Mouse (Mus musculus) layer of hippocampus, postnatal 14 days (tissue): ENCODE data around the gene Rhcg. TPM values are rescaled to one million over a fixed set of nuclear protein-coding genes. Genes with fewer than 3 reads are reported as not detected.

Source experiments
- DNase-seq, 2 experiments: peaks; one replicate each; pipeline ENCODE4 v3.0.0; 2021 to 2022; ENCODE audit warnings: low spot score in 2 of 2, mixed read lengths in 1 of 2
- long read RNA-seq, 2 experiments: library from polyadenylated mRNA; stranded (forward); transcript quantifications; one replicate each; pipeline ENCODE4 v2.0.0; 2021
- total RNA-seq, 2 experiments: library from RNA; stranded (reverse); gene quantifications; 2 replicates each; pipeline ENCODE4 v1.2.3; 2021

Rhcg gene
- 1 to 10 TPM; 1.1 to 2.2 TPM for total RNA-seq
- long read RNA-seq, experiment 1, partial matches to known transcripts, result 0 of 2 reads
- long read RNA-seq, experiment 1, other reads (novel, unspliced or antisense), result 0 of 2 reads
- long read RNA-seq, experiment 2, partial matches to known transcripts, result 1 of 1 reads
- long read RNA-seq, experiment 2, other reads (novel, unspliced or antisense), result 0 of 1 reads

GRCm38 (mm10) chr7:79617418-79617817 is at the start of gene Rhcg:
Gene Rhcg (minus strand): TSS chr7:79617657.
- no peak for DNase-seq

- no peak for DNase-seq
These were observed 49.2 kb upstream of the Rhcg start for GRCm38 (mm10) chr7:79666690-79667089.

DNA sequence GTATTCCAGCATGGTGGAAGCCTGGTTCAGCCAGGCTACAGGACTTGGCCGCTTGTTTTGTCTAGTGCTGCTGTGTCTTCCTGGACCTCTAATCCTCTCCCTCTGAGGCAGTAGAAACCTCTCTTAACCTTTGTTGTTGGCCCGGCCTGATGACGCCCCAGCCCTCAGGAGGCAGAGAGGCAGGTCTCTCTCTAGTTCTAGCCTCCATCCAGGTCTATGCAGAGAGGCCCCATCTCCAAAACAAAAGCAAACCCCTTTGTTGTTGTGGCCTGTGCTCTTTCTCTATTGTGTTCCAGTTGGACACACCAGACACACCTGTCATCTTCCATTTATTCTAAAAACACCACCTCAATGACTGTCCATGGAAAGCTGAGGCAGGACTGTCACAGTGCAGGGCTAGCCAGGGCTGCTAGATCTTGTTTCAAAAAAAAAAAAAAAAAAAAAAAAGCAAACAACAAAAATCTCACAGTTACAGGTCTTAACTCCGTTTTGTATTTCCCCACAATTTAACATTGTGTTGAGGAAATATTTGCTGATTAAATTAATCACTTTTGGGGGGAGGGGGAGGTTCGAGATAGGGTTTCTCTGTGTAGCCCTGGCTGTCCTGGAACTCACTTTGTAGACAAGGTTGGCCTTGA is 43.9 kb upstream of the Rhcg start:
- DNase-seq, result no peak

DNA sequence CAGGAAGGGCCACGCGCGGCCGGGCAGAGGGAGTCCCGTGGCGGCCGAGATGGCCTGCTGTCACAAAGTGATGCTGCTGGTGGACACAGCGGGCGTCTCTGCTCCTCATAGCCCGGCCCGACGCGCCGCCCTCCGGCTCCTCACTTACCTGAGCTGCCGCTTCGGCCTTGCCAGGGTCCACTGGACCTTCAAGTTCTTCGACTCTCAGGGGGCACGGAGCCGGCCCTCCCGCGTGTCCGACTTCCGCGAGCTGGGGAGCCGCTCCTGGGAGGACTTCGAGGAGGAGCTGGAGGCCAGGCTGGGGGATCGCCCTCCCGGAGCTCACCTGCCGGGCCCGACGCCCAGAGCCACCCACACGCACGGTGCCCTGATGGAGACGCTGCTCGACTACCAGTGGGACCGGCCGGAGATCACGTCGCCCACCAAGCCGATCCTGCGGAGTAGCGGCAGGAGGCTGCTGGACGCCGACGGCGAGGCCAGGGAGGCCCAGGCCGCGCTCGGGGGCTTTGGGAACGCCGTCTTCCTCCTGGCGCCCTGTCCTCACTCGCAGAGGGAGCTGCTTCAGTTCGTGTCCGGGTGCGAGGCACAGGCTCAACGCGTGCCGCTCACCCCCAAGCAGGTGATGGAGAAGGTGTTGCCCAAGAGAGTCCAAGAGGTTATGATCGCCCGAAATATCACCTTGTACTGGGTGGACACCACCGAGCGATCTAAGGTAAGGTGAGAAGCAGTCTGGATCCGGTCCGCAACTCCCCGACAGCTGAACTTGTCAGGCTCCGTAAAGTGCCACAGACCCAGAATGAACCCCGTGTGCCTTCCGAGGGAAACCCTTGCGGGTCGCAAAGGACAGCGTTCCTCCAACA is 43.1 kb upstream of the Rhcg start:
- DNase-seq, result no peak

- peak; percentile 91 to 98 for DNase-seq
These were observed 42.3 kb upstream of the Rhcg start, which contains the start of gene Ticrr for GRCm38 (mm10) chr7:79659578-79660290. Gene Ticrr (plus strand): TSS chr7:79660196.

DNA sequence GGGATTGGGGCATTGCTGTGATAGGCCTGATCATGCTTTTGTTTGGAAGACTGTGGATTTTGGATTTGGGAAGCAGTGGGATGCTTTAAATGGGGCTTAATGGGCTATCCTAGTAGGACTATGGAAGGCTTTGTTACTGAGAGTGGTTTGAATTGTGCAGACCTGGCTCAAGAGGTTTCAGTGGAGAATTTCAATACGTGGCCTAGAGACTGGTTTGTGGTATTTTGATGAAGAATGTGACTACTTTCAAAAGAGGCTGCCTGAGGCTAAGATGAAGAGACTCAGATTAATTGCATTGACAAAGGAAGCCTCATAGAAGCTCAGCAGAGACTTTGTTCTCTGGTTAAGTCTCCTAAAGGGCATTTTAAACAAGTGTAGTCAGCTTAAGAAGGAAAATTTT is 37.1 kb upstream of the Rhcg start:
- no peak for DNase-seq

DNA sequence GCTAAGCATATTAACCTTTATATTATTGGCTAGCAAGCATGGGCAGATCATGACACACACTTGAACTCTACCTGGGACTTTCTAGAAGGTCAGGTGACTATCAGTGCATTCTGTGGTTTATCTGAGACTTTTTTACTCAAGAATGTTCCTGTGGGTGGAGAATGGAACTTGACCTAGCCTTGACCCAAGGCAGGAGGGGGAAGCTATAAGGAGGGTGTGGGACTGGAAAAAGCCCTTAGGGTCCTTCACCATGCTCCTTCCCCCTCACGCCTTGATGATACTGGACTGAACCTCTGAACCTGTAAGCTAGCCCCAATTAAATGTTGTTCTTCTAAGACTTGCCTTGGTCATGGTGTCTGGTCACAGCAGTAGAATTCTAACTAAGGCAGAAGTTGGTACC is 36.7 kb upstream of the Rhcg start:
- DNase-seq, result no peak

- DNase-seq, result peak; percentile 71 to 77
These were observed 31.5 kb upstream of the Rhcg start for GRCm38 (mm10) chr7:79649005-79649404.

DNA sequence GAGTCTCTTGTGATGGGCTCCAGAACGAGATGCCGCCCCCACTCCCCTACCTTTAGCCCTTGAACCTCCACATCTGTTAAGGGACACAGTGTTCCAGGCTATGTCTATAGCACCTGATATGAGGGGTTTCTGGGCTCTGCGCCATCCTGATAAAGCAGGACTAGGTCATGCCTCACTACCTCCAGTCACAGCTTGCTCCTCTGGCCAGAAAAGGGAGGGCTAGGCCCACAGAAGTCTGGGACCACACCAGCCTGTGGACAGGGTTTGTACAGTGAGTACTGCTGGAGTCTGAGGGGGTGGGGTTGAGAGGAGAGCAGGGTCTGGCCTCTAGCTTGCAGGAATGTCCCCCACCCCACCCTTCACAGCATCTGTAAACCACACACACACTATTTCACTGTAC is 29.8 kb upstream of the Rhcg start:
- no peak for DNase-seq

DNA sequence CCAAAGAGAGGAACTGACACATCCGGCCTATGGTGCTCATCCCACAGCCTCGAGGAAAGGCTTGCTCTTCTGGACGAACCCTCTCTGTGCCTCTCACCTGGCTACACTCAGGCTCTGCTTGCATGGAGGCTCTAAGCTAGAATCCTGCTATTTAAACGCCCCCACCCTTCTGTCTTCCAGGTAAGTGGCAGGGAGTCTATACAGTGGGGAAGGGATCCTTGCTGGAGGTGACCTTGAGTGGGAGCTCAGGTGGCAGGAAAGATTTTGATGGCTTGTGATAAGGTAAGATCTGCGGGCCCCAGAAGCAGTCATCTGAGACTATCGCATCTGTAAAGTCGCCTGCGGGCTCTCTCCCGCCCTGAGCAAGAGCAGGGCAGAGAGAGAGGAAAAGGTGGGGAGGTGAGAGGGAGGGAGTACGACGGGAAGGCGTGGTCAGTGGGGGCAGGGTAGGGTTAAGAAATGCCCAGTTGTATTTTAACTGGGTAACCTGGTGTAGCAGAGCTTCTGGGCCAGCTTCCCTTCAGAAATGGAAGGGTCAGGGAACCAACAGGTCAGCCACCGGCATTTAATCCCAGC is 14.4 kb upstream of the Rhcg start:
- DNase-seq, result no peak

DNA sequence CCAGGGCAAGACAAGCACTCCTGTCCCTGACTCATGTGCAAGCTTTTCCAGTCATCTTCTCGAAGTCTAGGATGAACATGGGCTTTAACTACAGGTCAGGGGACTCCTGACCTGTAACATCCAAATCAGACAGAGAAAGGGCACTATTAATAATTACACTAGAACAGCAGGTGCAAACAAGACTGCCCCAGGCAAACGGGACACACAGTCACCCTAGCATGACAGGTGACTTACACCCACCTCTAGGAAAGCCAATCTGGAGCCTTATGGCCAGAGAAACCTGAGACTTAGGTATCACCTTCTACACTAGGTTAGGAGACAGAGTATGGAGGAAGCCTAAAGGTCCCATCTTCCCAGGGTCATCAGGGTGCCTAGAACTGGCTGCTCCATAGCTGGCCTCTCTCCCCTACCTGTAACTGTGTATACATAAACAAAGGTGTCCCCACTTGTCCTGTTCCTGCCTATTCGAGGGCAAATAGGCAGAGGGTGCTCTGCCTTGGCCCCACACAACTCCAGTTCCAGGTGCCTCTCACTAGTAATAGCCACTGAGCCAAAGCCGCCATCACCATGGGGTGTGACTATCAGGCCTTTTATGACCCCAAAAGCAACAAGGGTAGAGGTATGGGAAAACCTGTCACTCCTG is 10.9 kb upstream of the Rhcg start:
- DNase-seq, result no peak

DNA sequence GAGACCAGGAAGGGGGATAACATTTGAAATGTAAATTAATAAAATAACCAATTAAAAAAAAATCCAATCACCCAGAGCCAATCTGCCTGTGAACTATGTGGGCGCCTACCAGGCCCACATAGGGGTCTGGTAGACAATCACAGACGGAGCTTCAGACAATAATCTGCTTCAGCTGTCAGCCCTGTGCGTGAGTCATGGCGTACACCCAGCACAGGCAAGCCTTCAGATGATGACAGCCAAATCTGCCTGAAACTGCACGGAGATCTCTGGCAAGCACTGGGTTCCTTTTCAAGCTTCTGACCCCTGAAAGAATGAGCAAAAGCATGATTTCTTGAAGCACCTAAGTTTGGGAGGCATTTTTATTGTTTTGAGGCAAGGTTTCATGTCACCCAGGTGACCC is 8.7 kb upstream of the Rhcg start:
- DNase-seq, result peak in 1 of 2 experiments; percentile 44

GRCm38 (mm10) chr7:79623086-79623485 is 5.6 kb upstream of the Rhcg start:
- DNase-seq, result no peak

DNA sequence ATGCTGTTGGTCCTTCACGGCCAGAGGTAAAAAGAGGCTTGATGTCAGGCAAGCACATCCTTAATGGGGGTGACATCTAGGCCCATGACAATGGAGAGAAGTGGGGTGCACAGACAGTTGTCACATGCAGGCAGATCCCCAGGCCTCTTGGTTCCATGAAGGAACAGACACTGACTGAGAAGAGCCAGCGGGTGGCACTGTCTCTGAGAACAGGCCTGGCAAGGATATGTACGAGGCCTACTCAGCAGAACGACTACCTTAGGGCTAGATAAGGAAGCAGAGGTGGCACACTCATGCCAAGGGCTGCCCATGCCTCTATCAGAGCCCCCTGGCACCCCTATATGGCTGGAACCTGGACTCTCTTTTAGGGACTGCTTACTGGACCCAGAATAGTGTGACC is 2.0 kb upstream of the Rhcg start:
- no peak for DNase-seq

- no peak for DNase-seq
These were observed 1.5 kb downstream of the Rhcg start for GRCm38 (mm10) chr7:79615941-79616340.

- no peak for DNase-seq
These were observed 2.4 kb downstream of the Rhcg start for GRCm38 (mm10) chr7:79615008-79615407.

DNA sequence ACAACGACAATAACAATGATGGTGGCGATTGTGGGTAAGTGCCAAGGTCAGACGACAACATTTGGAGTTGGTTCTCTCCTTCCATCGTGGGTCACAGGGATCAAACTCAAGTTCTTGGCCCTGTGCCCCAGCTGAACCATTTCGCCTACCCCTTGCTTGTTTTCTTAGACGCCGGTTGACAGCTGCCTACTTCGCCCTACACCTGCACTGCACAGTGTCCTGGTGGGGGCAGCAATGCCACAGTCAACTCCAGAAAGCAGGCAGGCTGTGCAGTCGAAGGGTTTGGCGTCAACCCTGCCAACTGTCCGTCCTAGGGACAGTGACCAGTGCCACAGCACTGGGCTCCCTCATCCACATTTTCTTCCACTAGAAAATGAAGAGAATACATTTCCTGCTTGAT is 4.1 kb downstream of the Rhcg start:
- no peak for DNase-seq

DNA sequence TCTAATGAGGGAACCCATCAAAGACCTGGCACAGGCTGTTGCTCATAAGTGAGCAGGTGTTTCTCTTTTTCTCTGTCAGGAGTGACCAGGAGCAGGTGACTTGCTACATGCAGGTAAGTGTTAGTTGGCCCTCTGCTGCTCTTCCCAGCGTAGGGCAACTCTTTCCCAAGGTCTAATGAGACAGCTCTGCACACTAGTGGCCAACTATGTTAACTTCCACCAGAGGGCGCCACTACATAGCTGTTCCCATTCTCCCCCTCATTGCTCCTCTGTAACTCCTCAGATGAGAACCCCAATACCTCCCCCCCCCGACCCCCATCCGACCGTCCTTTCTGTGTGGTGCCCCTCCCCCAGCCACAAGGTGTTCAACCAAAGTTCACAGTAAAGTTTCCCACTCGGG is 4.7 kb downstream of the Rhcg start:
- peak; percentile 65 to 74 for DNase-seq

- peak in 1 of 2 experiments; percentile 24 for DNase-seq
These were observed 5.6 kb downstream of the Rhcg start for GRCm38 (mm10) chr7:79611901-79612300.

DNA sequence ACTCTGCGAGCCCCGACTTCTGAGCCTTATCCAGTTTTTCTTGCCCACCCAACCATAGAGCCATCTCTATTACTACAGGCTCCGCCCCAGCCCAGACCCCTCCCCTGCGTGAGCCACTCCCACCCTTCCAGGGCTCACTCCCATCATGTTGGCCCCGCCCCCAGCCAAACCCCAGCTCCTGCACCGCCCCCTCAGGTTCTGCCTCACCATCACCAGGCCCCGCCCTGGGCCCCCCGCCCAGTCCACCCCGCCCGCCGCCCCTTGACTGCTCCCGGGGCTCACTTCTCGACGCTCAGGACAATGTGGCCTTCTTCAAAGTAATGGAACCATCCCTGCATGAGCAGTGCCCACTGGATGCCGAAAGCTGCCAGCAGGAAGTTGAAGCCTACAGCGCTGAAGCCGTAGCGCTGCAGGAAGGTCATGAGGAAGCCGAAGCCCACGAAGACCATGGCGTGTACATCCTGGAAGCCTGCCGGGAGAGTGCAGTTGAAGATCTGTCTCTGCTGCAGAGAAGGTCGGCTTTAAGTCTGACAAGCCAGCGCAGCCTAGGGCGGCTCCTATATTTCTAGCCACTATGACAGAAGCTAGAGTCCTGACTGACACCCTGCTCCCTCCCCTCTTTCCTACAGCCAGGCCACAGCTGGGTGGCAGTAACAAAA is 10.1 kb downstream of the Rhcg start:
- DNase-seq, result no peak
